Mouse (Mus musculus): ENCODE data around the gene 5730522E02Rik.

Gene 5730522E02Rik

DNA sequence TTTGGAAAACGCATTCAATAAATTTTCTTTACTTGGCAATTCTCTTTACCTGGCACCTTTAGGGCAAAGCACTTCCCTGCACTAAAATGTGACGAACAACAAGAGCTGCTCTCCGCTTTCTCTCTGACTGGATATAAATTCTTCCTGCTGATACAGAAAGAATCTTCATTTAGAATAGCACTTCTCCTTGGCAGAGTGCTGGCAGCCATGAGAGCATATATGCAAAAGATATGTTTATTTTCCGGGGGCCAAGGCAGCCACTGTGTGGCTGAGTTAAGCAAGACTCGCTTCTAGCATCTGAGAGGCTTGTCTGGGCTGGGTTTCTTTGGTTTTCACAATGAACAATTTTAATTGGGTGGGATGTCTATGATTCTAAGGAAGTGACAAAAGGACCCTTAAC lies 564.3 kb downstream of the 5730522E02Rik start:
- DNase-seq: peak; percentile 15

DNA sequence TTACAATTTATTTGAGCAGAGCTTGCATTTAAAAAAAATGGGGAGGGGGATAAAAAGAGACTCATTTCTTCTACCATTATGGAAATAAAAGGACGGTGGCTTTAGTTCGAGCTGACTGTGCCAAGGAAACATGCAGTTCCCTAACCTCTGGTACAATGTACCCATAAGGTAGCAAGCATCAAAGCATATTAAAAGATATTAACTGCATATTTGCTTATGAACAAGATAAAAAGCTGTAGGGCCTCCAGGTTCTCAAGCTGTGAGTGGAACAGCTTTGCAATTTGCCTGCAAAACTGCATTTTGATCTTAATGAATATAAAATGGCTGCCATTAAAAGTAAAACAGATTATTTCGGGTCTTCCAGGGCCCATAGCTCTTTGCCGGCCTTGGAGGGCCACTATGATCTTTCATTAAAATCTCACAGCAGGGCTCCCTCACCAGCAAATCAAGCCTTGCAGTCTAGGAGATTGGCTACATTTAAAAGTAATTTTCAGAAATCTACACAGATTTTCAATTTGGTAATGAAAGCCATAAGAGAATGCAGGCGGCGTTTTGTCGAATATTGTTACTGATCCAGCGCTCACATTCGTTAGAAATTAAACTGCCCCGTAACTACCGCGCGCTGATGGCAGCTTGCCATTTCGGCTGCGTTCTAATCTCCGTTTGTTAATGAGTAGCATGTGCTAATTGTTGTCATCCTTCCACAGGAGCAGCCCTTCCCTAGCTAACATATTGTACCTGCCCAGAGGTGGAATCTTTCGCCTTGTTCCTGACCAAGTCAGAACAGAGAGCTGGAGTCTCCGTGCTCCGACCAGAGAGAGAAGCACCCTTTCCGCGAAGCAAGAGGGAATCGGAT lies 565.6 kb downstream of the 5730522E02Rik start:
- DNase-seq: peak; percentile 47

DNA sequence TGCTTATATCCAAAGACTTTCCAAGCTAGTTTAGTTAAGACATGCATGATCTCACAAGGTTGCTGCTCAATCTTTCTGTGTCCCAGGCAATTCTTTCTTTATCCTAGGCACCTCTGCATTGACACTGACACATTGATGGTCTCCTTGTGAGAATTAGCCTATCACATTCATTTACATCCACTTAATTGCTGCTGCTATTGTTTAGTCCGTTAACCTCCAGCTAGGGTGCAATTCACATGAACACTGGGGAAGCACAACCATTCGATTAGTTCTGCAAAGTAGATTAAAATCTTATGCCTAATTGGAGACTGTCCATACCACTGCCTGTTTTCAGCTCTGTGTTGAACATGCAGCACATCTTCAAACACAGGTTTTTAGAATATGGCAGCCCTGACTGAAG lies 603.7 kb downstream of the 5730522E02Rik start:
- no peak for DNase-seq

DNA sequence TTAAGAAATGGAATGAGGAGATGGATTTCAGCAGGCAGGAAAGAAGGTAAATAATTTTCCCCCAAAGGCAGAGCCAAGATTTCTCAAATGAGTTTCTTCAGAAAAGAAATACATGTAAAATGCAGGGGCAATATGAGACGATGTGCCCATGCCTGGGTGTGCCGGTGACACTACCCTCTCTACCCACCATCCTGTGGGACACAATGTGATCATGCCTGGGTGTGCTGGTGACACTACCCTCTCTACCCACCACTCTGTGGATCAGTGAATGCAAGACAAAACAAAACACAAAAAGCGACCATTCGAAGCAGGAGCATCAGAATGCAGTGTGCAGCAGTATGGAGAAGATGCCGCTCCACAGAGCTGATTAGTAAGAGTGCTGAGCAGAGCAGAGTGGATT lies 610.5 kb downstream of the 5730522E02Rik start:
- no peak for DNase-seq

DNA sequence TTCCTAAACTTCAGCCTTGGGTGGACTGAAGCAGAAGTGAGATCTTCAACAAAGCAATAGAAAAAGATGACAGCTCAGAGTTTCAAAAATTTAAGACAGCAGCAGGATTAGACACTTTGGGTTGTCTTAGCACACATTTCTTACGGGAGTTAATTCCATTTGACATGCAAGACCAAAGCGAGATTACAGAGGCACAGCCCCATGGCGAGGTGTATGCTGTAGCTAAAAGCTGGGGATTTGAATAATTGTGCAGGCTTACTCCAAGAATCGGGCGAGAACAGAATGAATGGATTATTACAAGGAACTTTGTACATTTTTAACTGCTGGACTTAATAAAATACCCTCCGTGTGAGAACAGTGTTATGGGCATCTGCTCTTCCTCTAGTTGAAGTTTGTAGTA lies 615.3 kb downstream of the 5730522E02Rik start:
- no peak for DNase-seq

DNA sequence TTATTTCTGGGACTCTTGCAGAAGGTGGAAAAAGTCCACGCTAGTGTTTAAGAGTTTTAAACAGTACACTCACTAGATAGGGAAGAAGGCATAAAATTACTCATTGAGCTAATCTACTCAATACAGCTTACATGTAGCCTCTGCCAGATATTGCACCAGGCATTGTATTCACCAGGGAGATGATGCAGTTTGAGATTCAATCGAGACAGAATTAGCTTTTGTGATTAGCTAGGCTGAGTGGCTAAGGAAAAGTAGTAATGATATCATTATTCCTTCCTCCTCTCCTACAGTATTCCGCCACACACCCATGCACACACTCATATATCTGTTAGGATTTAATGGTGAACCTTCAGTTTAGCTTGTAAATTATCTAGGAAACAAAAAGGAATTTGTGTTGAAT lies 615.8 kb downstream of the 5730522E02Rik start:
- no peak for DNase-seq

DNA sequence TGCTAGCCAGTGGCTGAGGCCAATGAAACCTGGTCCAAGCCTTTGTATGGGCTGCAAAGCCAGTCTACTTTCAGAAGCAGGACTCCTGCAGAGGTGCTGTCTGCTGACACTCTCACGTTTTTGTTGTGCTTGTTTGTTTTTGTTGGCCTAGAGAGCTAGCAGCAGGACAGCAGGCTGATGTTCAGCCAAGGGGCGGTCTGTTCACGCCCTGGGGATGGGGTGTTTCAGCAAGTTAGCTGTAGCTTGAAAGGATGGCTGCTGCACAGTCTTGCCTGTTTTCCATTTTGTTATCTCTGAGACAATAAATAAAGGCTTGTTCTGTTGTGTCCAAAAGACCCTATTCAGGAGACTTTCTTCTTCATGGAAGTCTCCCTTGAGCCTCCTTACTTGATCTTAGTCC lies 618.3 kb downstream of the 5730522E02Rik start:
- DNase-seq: no peak

DNA sequence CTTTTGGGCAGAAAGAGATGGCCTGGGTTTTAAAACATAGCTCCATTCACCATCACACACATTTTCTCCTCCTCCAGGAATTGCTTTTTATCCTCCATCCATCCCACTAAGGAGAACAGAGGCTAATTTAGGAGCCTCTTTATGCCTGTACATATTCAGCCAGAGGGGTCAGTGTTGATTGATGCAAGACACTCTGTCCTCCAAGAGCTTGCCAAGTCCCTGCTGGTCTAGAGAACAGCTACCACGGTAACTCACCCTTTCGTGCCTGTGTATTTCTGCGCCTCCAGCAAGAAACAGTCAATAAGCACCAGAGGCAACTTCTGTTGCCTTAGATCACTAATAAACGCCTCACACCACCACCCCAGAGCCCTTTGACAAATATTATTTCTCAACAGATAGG lies 620.3 kb downstream of the 5730522E02Rik start:
- no peak for DNase-seq

DNA sequence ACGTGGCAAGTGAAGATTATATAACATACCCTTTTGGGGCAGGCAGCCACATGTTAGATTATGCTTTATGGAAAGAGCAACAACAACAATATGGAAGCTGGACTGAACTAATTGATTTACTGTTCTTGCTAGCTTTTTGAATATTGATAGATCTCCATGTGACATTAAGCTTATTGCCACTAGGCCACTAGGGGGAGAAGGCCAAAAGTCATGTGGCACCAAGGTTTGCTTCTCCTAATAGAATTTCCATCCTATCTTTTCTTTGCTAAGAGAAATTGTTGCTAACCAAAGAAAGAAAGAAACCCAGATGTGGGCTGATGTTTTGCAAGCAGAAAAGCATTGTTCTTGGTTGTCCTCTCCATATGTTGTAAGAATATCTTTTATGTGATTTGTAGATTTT lies 621.1 kb downstream of the 5730522E02Rik start:
- DNase-seq: no peak

DNA sequence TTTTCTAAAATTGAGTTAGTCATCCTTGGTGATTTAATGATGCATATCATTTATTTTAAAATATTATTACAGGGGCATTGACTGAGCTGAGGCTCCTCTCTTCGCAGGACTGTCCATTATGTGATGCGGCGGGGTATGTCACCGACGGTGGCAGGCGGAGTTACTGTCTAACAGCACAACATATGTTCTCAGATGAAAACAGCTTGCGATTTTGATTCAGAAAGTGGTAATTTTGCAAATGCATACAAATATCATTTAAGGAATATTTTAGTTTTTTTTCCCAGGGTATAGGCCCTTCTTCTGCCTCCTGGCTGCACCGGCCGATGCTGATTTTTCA lies 636.5 kb downstream of the 5730522E02Rik start:
- DNase-seq: no peak

DNA sequence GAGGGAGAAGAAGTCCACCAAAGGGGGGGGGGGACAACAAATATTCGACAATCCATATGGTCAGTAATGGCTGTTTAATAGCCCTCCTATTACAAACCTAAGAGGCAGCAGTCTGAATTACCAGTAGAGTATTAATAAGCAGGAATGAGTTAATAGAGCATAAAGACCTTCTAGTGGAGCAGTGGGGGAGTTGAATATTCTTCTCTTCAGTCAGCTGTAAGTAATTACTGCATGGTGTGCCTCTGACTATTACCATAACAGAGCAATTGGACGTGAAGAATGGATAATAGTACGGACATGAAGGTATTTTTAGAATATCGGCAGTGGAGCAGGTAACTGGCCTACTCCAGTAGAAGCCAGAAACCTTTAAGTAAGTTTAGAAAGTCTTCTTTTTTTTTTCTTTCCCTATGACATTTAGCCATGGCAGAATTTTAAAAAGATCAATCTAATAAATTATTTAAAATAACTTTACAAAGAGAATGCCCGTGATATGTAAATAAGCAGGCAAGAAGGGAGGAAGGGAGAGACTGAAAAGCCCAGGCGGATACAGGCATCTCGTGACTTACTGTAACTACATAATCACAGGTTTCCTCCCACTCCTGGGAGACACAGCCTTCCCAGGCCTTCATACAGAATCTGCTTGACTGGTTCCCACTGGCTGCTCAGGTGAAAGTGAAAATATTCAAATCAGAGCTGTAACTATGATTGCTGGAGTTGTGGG lies 637.0 kb downstream of the 5730522E02Rik start:
- DNase-seq: no peak

DNA sequence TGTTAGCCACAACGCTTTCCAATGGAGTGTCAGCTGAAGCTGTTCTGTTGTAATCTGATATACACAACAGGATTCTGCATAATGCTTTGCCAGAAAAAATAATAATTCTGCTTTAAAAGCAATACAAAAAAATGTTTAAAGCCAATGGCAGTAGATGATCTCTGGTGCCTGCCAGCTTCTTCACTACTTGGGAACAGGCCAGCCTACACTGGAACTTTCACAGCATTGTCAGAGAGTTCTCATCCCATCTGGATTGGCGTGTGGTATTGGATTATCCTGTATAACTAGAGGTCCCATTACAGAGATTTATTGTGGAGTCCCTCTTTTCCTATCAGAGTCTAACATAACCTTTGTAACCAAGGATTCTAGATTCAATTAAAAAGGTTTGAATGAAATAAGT lies 639.2 kb downstream of the 5730522E02Rik start:
- DNase-seq: no peak
